Mouse (Mus musculus): ENCODE data around the gene Atg2a. TPM values are rescaled to one million over a fixed set of nuclear protein-coding genes. Genes with fewer than 3 reads are reported as not detected.

Gene Atg2a
- total RNA-seq, 1 experiment from 2014 or later = 33.2 TPM

DNA sequence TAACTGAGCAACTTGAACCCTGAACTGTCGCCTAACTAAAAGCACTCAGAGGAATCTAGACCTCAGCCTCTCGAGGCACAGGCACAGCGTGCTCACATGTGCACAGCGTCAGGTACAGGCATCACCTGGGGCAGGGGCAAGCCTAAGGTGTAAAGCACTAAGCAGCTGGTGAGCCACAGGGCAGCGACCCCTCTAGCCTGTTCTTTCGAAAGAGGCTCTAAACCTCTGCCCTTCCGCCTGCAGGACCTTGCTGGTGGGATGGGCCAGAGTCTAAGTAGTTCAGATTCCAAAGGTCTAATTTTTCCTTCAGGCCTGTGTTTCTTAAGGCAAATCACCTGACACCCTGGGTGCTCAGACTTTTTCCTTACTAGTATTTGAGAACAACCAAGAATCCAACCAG lies 30.6 kb downstream of the Atg2a start:
- no peak for ATAC-seq (replicated peaks; ENCODE audit: insufficient number of reproducible peaks, low FRiP score, low TSS enrichment, poor library complexity, severe bottlenecking)

DNA sequence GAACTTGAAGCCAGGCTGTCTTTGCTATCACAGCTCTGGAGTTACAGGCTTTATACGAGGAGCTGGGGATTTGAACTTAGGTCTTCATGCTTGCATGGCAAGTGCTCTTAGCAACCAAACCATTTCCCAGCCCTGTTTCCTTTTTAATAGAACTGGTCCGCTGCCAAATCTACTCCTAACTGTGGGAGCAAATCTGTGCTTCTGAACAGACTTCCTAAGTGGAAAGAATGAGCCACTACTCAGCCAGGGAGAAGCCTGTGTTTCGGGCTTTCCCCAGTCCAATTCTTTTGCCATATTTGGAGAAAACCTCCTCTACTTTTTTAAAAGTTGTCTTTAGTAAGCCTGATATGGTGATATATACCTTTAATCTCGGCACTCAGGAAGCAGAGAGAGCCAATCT lies 31.3 kb downstream of the Atg2a start:
- no peak for ATAC-seq (replicated peaks; ENCODE audit: insufficient number of reproducible peaks, low FRiP score, low TSS enrichment, poor library complexity, severe bottlenecking)

DNA sequence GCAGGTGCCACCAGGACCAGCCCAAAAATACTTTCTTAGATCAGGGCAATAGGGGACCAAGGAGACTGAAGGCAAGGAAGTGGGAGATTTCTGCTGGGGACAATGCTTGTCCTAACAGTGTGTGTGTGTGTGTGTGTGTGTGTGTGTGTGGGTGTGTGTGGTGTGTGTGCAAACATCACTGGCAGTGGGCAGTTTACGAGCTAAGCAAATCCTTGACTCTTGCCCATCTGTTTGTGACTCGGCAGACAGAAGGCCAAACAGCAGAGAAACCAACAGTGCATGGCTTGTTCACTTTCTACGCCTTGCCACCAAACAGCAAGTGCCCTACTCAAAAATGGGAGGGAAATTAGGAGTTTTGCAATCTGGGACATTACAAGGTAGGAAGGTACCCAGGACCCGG lies 32.1 kb downstream of the Atg2a start:
- no peak for ATAC-seq (replicated peaks; ENCODE audit: insufficient number of reproducible peaks, low FRiP score, low TSS enrichment, poor library complexity, severe bottlenecking)

DNA sequence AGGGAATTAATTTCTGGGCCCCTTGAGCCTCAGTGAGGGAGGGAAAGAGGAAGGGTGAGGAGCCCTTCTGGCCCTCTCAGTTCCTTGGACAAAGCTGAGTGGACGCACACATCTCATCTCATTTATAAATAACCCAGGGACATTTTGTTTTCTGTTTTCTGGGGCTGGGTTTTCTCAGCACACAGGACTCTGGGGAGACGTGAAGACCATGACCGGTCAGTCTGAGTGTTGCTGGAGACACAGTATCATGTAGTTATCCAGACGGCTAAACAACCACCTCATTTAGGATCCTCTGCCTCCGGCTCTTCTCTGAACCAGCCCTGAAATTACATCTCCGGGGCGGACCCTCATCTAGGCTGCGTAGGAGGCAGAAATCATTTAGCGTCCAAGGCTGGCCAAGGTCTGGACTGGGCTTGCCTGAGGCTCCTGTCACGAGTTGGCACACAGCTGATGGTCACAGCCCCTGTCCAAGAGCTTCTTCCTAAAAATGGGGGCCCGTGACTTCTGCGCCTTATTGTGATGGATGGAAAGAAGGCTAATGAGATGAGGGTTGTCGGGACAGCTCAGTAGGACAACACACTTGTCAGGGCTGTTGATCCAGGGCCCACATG lies 32.6 kb downstream of the Atg2a start:
- no peak for ATAC-seq (replicated peaks; ENCODE audit: insufficient number of reproducible peaks, low FRiP score, low TSS enrichment, poor library complexity, severe bottlenecking)

DNA sequence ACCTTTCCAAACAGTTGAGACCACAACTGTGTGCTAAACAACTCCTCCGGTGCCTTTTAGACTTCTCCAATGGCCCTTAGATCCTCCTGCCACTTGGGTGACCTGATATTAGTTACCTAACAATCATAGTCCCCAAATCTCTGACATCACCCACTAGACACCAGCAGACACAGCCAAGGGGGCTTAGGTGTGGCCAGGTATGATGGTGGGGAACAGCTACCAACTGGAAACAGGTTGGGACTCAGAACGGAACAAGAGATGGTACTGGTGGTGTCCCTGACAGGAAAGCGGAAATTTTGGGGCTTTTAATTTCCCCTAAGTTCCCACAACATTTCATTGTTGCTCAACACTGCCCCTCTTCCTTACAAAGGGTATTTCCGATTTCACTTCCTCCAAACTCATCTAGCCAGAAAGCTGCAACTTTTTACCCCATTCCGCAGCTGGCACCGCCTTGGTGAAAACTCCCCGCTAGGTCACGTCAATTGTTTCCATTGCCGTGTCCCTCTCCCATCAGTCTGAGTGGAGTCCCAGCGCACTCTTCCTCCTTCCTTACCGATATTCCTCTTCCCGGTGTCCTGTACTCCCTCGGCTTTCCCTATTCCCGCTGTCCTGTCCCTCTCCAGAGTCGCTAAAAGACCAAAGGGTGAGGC lies 34.4 kb downstream of the Atg2a start:
- peak; percentile 45 for ATAC-seq (replicated peaks; ENCODE audit: insufficient number of reproducible peaks, low FRiP score, low TSS enrichment, poor library complexity, severe bottlenecking)

DNA sequence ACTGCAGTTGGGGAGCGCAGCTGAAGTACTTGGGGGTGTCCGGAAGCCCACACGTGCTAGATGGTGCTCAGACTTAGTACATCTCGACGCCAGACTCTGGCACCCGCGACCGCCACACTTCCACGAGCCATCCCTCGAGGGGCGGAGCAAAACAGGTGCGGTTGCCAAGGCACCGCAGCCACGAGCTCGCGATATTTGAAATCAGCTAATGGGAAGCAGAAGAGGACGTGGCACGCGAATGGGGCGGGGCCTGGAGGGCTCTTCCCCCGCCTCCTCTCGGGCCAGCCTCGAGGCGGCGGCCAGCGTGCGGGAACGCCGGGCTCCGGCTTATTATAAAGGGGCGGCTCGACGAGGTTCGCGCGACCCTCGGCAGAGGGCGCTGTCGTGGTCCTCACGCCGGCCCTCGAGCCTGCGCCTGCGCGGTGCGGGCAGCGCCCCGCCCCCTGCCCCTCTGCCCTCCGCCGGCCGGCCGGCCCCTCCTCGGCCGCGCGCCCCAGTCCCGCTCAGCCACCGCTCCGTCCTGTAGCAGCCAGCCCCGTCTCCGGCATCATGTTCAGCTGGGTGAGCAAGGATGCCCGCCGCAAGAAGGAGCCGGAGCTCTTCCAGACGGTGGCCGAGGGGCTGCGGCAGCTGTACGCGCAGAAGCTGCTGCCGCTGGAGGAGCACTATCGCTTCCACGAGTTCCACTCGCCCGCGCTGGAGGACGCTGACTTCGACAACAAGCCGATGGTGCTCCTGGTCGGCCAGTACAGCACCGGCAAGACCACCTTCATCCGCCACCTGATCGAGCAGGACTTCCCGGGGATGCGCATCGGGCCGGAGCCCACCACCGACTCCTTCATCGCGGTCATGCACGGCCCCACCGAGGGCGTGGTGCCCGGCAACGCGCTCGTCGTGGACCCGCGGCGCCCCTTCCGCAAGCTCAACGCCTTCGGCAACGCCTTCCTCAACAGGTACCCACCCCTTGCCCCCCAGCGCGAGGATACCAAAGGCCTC lies 35.3 kb downstream of the Atg2a start, which contains the start of gene Ehd1:
Gene Ehd1, plus strand, starts transcription at position 300 of the 996 bp plus-strand sequence.
- peak; percentile 77 for ATAC-seq (replicated peaks; ENCODE audit: insufficient number of reproducible peaks, low FRiP score, low TSS enrichment, poor library complexity, severe bottlenecking)

DNA sequence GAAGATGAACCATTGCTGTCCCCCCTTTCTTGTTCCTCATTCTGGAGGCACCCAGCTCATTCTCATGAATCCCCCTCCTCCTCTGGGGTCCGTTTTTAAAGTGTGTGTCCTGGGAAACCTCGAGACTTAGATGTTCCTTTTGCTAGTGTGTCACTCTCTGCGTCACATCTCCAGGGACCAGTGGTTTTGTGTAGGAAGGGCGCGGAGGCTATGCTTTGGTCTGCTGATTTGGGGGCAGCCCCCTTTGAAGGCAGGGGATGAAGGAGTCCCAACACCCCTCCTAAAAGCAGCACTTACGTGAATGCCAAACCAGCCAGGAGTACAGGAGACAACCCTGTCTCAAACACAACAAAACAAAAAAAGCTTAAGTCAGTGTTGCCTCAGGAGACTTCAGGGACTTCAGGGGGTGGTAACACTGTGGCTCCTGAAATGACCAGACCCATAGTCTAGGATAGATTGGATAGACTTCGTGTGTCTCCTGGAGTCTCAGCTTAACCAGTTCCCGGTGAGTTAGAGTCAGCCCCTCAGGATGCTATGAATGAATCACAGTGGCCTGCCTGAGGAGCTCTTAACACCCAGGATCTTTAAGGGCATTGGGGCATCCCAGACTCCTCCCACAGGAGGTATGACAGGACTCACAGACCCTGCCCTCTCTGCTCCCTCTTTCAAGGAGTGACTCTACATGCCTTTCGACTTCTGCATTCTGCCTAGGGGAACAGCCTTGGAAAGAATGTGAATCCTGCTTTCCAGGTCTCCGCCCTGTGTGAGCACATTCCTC lies 36.4 kb downstream of the Atg2a start:
- peak; percentile 41 for ATAC-seq (replicated peaks; ENCODE audit: insufficient number of reproducible peaks, low FRiP score, low TSS enrichment, poor library complexity, severe bottlenecking)

DNA sequence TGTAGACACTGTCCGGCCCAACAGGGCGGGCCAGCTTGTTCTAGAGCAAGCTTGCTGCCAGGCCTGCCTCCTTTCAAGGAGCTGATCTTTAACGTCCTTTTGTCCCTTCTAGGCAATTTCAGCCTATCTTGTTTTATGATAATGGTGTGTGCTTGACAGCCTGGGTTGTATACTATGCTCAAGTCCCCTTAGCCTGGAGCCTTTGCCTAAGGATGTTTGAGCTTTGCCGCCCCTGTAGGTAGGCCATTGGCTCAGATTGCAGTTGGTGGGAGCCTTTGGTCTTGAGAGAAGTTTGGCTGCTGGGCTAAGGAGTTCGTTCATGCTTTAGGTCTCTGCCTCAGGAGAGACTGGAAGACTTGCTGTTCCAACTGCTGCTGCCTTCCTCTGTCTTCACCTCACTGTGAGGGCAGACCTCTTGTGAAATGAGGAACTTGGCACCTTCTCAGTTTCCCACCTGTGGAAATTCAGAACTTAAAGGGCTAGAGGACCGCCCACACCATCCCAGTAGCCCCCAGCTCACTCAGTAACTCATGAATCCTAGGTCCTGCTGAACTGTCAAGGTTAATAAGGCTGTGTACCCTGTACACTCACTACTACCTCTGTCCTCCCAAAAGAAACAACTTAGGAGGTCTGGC lies 37.1 kb downstream of the Atg2a start:
- ATAC-seq (replicated peaks; ENCODE audit: insufficient number of reproducible peaks, low FRiP score, low TSS enrichment, poor library complexity, severe bottlenecking) = no peak

DNA sequence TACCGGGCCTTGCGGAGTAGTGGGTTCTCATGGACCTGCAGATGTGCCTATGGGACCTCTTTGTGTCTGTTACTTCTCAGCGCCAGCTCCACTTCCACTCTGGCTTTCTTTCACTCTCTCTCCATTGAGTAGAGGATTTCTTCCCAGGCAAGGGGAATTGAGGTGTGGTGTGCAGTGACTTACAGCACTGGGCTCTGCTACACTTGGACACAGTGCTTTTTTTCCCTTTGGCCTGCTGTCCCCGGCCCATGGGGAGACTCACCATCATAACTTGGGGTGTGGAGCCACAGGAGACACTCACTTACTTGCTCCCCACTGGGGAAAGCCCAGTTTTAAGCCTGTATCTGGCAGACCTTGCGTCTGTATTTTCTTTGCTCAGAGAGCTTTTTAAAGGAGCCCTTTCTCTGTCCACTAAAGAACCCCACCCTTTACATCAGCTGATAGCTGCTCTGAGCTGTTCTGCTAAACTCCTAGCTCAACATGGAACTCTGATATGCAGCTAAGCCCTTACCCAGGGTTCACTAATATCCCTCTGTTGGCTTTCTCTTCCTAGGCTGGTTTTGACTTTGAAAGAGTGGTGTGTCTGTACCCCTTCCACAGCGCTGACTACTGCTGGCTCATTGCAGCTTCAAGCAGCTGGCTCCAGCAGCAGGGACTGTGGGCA lies 38.1 kb downstream of the Atg2a start:
- ATAC-seq (replicated peaks; ENCODE audit: insufficient number of reproducible peaks, low FRiP score, low TSS enrichment, poor library complexity, severe bottlenecking) = no peak

DNA sequence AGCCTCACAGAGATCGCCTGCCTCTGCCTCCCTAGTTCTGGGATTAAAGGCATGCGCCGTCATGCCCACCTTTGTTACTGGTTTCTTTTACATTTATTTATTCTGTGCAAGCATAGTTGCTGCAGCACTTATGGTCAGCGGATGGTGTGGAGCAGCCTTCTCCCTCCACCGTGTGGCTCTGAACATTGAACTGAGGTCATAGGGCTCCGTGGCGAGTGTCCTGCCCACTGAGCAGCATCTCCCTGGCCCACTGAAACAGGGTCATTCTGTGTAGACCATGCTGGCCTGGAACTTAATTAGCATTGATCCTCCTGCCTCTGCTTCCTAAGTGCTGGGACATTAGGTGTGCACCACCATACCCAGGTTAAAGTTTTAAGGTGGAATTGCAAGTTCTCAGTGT lies 39.1 kb downstream of the Atg2a start:
- no peak for ATAC-seq (replicated peaks; ENCODE audit: insufficient number of reproducible peaks, low FRiP score, low TSS enrichment, poor library complexity, severe bottlenecking)

DNA sequence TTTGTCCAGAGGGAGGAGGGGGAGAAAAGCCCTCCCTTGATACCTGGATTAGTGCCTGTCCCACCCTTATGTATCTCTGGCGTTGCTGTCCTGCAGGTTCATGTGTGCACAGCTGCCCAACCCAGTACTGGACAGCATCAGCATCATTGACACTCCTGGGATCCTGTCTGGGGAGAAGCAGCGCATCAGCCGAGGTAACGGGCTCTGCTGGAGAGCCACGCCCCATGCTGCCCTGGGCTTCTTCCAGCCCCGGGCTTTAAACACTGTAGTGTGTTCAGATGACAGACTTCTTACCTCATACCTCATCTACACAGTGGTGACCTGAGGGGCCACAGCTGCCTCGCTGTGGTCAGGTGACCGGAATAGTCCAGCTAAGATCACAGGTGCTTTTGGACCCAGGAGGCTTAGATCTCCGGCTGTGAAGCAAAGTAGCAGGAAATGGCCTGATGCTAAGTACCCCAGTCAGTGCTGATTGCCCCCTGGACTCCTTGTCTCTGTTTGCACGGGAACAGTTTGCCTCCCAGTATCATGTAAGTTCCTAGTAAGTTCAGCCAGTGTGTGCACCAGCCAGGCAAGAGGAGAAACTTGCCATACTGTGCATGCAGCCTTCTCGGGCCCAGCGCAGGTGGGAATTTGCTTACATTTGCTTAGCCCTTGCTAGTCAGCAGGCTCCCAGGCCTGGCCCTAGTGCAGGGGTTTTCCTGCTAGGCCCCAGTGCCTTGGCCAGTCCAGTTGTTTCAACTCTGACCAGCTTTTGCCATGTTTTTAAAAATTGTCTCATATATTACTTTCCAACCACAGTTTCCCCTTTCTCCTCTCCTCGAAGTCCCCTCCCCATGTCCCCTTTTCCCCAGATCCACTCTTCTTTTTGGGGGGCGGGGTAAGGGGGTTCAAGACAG lies 39.9 kb downstream of the Atg2a start:
- no peak for ATAC-seq (replicated peaks; ENCODE audit: insufficient number of reproducible peaks, low FRiP score, low TSS enrichment, poor library complexity, severe bottlenecking)

DNA sequence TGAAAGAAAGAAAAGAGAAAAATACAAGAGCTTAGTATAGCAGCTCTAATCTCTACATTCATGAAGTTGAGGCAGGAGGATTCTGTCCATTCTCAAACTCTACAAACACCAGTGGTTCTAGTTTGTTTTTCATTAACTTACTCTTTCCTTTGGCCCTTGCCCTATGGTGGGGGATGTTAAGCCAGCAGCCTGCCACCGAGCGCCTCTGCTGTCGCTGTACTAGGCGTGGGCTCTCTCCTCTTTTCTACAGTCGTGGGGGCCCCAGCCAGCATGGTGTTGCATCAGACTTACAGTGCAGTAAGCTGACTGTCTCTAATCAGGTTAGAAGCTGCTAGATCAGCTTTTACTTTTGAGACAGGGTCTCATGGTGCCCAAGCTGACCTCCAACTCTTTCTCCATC lies 41.5 kb downstream of the Atg2a start:
- ATAC-seq (replicated peaks; ENCODE audit: insufficient number of reproducible peaks, low FRiP score, low TSS enrichment, poor library complexity, severe bottlenecking) = no peak

DNA sequence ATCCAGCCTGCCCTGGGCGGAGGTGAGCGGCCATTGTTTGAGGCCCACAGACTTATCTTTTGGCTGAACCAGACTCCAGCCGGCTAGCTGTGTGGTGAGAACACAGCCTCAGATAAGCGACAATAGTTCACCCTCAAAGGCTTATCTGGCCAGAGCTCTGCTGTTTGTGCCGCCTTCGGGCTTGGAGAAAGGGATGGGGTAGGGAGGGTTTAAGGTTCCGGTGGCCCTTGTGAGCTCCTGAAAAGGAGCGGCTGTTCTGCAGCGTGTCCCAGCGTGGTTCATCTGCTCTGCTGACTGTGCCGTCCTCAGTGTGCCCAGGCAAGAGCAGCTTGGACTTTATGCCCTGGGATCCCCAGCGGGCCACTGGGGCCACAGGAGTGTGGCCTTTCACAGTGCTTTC lies 43.0 kb downstream of the Atg2a start:
- ATAC-seq (replicated peaks; ENCODE audit: insufficient number of reproducible peaks, low FRiP score, low TSS enrichment, poor library complexity, severe bottlenecking) = no peak

DNA sequence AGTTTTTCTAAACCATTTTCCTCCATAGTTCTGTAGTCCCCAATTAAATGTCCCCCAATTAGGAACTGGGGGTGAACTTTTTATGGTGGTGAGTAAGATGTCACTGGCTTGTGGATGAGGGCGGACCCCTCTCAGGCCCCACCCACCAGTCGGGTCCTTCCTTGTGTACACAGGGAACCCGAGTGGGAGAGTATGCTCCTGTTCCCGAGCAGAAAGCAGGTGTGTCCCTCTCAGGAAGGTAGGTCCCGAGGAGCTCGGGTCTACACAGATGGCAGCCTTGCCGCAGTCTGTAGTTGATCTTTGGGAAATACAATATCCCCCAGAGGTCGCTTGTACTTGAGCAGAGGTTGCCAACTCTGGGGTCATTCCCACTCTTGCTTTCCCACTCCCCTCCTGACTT lies 43.8 kb downstream of the Atg2a start:
- no peak for ATAC-seq (replicated peaks; ENCODE audit: insufficient number of reproducible peaks, low FRiP score, low TSS enrichment, poor library complexity, severe bottlenecking)

DNA sequence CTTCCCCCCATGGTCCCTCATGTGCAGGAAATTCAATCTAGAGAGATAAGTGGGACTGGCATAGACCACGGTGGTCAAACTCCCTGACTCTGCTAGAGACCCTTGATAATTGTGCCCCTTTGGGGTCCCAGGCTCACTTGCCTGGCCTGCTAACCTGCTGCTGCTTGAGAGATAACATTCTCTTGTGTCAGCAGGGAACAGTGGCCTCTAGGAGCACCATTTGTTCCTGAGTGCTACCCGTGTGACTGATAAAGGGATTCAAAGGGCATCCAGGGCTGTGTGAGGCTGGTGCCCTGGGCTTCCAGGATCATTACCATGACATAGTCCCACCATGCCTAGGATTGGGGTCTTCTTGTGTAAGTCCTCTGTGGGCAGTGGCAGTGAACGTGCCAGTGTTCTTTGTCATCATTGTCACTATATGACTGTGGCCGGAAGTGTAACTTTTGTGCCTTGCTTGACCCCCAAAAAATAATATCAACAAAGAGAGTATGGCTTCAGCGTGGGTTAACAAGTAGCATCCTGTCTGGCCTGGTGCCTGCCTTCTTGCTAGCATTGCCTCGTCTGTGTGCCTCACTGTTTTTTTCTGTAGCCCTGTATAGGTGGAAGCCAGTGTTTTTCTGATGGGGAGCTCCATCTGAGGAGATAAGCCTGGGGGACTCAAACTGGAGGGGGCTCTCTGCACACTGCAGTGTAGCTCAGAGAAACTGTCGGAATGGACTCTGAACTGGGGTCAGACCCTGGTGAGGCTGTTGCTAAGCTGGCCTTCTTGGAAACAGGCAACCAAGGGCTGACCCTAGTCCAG lies 44.4 kb downstream of the Atg2a start:
- no peak for ATAC-seq (replicated peaks; ENCODE audit: insufficient number of reproducible peaks, low FRiP score, low TSS enrichment, poor library complexity, severe bottlenecking)
